Comparison of ENCODE assay signal across 15 mouse cellular contexts in genomic region chr13:58189473-58189872, GRCm38 (mm10). TPM values are rescaled to one million over a fixed set of nuclear protein-coding genes. Genes with fewer than 3 reads are reported as not detected.
DNase-seq lines count a peak whose midpoint lies in the region; ATAC-seq and TF ChIP-seq lines count a peak whose summit lies in the region.
"Had no signal": no experiment of that assay in that cellular context is flagged by ENCODE, and none has a peak within 500 bp of the region (broad histone marks: within the 10 kb centered on the region; RNA-seq: fewer than 3 reads in every experiment).

No protein-coding gene starts in this region.

- H3K27me3 ChIP-seq in liver, postnatal 0 days (ENCODE audit: insufficient read depth, low read length) = no peaks in the 10 kb centered on the region
- H3K27me3 ChIP-seq: CH12.LX; forebrain, embryonic 15.5 days; liver, embryonic 13.5 days; stomach, embryonic 15.5 days had no signal

- 64% methylated on average over 5 of the region's 5 CpGs for WGBS in liver, postnatal 0 days (ENCODE audit: insufficient replicate concordance)

- ATAC-seq in CD4-positive, CD25-positive, alpha-beta regulatory T cell, adult 4 months = peak; percentile 22
- ATAC-seq in granulocyte monocyte progenitor cell, adult 5-6 weeks (replicated peaks; ENCODE audit: poor library complexity, severe bottlenecking) = 0 out of 2 replicates have a peak, but pooled peaks have one; percentile 17
- peak; percentile 72 for ATAC-seq in liver, postnatal 0 days
- ATAC-seq: forebrain, embryonic 15.5 days had no signal

- intact Hi-C loops in heart, postnatal 14 days (cut with DNase I) = loop anchor here (2.0 to 5.0 kb wide), 2 partner anchors 31 to 43 kb away; no protein-coding TSS in a partner anchor

- H3K4me1 ChIP-seq in liver, postnatal 0 days (ENCODE audit: insufficient read depth) = 0 out of 2 replicates have a peak, but pooled peaks cover 2% of the 10 kb centered on the region
- H3K4me1 ChIP-seq: liver, embryonic 13.5 days; stomach, embryonic 15.5 days had no signal

- no peak for TF ChIP-seq EP300 in liver, postnatal 0 days (IDR thresholded peaks at IDR 0.05; ENCODE audit: low read depth)

- H3K9me3 ChIP-seq in liver, postnatal 0 days (ENCODE audit: low read length) = no peaks in the 10 kb centered on the region
- H3K9me3 ChIP-seq: forebrain, embryonic 15.5 days; liver, embryonic 13.5 days; stomach, embryonic 15.5 days had no signal

- peaks cover 48% of the 10 kb centered on the region for H3K36me3 ChIP-seq in liver, postnatal 0 days (replicated peaks; ENCODE audit: insufficient read depth, low read length)

- DNase-seq in layer of hippocampus, adult 8-10 months (ENCODE audit: low spot score in 2 of 2) = peak; percentile 13 to 28
- DNase-seq in layer of hippocampus, postnatal 25 days (ENCODE audit: extremely low spot score in 1 of 2, low spot score in 1 of 2) = no peak
- no peak for DNase-seq in liver, postnatal 0 days
- no peak for DNase-seq in adrenal gland, postnatal 25 days
- no peak for DNase-seq in spleen, adult 18-20 months
- DNase-seq in heart, postnatal 14 days = no peak
- DNase-seq: adrenal gland, adult 2 months; heart, adult 18-20 months; liver, embryonic 13.5 days; thymus, postnatal 36 days had no signal

- no peak overlapping the region for H3K4me2 ChIP-seq in liver, postnatal 0 days (ENCODE audit: low read depth, low read length)
- H3K4me2 ChIP-seq: forebrain, embryonic 15.5 days; liver, embryonic 13.5 days; stomach, embryonic 15.5 days had no signal

- no peak overlapping the region for H3K9ac ChIP-seq in liver, postnatal 0 days (replicated peaks)
- H3K9ac ChIP-seq: forebrain, embryonic 15.5 days; liver, embryonic 13.5 days; stomach, embryonic 15.5 days had no signal

- no peak overlapping the region for H3K27ac ChIP-seq in liver, postnatal 0 days (ENCODE audit: low read depth)
- H3K27ac ChIP-seq: forebrain, embryonic 15.5 days; liver, embryonic 13.5 days; stomach, embryonic 15.5 days had no signal

- H3K4me3 ChIP-seq in liver, postnatal 0 days (ENCODE audit: low read depth, low read length) = no peak overlapping the region
- H3K4me3 ChIP-seq: forebrain, embryonic 15.5 days; liver, embryonic 13.5 days; stomach, embryonic 15.5 days had no signal

- TF ChIP-seq CTCF in liver, postnatal 0 days (IDR thresholded peaks at IDR 0.05; ENCODE audit: low read depth) = no peak

RNA-seq across cellular contexts. Expression of gene Ubqln1, which starts 26.0 kb away (rescaled TPM):
- 100 to 1,000 TPM; 139 to 165 (median 152) TPM for total RNA-seq in layer of hippocampus, adult 8-10 months (2022)
- total RNA-seq in layer of hippocampus, postnatal 25 days (2021) = 100 to 1,000 TPM; 136 to 145 TPM
- 10 to 100 TPM; 14.2 to 21.1 TPM for polyA plus RNA-seq in CD4-positive, CD25-positive, alpha-beta regulatory T cell, adult 4 months (2017; shearing (Covaris generic))
- 49.9 and 50.9 TPM in 2 replicates for total RNA-seq in granulocyte monocyte progenitor cell, adult 5-6 weeks (2014; fragmentation: Nextera tagmentation)
- total RNA-seq in granulocyte monocyte progenitor cell, adult 5-6 weeks (2017) = 55.5 and 61.7 TPM in 2 replicates
- 44.2 and 44.5 TPM in 2 replicates for polyA plus RNA-seq in liver, postnatal 0 days (2015; fragmentation: Nextera tagmentation; extraction: Ambion mirVana)
- 118 and 136 TPM in 2 replicates for total RNA-seq in adrenal gland, postnatal 25 days (2021)
- 10 to 100 TPM; 51.4 to 53.2 TPM for total RNA-seq in heart, postnatal 14 days (2021)

RNA-seq across cellular contexts. Expression of gene Idnk, which starts 32.0 kb away (rescaled TPM):
- 10 to 100 TPM; 29.5 to 39.2 (median 33.4) TPM for total RNA-seq in layer of hippocampus, adult 8-10 months (2022)
- total RNA-seq in layer of hippocampus, postnatal 25 days (2021) = 10 to 100 TPM; 26.3 to 28.2 TPM
- polyA plus RNA-seq in CD4-positive, CD25-positive, alpha-beta regulatory T cell, adult 4 months (2017; shearing (Covaris generic)) = 100 to 1,000 TPM; 260 to 314 TPM
- total RNA-seq in granulocyte monocyte progenitor cell, adult 5-6 weeks (2014; fragmentation: Nextera tagmentation) = 44.7 and 45.9 TPM in 2 replicates
- 41.6 and 44.6 TPM in 2 replicates for total RNA-seq in granulocyte monocyte progenitor cell, adult 5-6 weeks (2017)
- polyA plus RNA-seq in liver, postnatal 0 days (2015; fragmentation: Nextera tagmentation; extraction: Ambion mirVana) = 35.4 and 37.6 TPM in 2 replicates
- 45.4 and 55.2 TPM in 2 replicates for total RNA-seq in adrenal gland, postnatal 25 days (2021)
- 10 to 100 TPM; 18.3 to 22.4 TPM for total RNA-seq in heart, postnatal 14 days (2021)

Comparison
In these comparisons a context has a peak if more than half of its experiments do, and no peak if none do; other contexts are left out.
1. DNase-seq: peak in layer of hippocampus, adult 8-10 months (2 of 2); none in layer of hippocampus, postnatal 25 days (0 of 2), liver, postnatal 0 days (single experiment), adrenal gland, postnatal 25 days (single experiment), spleen, adult 18-20 months (0 of 2) and heart, postnatal 14 days (0 of 2).
2. ATAC-seq: peak in every context shown above with its lines; median percentile 72 in liver, postnatal 0 days; 22 in CD4-positive, CD25-positive, alpha-beta regulatory T cell, adult 4 months; 17 in granulocyte monocyte progenitor cell, adult 5-6 weeks.